1 mouse cellular context compared by ENCODE assay signal in genomic region chr10:11039323-11039722, GRCm38 (mm10).
TF ChIP-seq lines count a peak whose summit lies in the region.

No protein-coding gene starts in this region.

TF ChIP-seq in MEL, 35 proteins besides CTCF, POLR2A, EP300 and RAD21 (continued from another document):
- TF ChIP-seq ELF1 (IDR thresholded peaks at IDR 0.05; ENCODE audit: low read depth, low read length) (no peak), POLR2AphosphoS5 (IDR thresholded peaks at IDR 0.05; ENCODE audit: borderline replicate concordance, low read depth, low read length) (no peak), TCF12 (IDR thresholded peaks at IDR 0.05; ENCODE audit: low read depth, low read length) (no peak), ZC3H11A (IDR thresholded peaks at IDR 0.05; ENCODE audit: low read depth, low read length) (peak; percentile 26), SMC3 (IDR thresholded peaks at IDR 0.05; ENCODE audit: low read depth, low read length) (peak; percentile 44)
